Mouse (Mus musculus) forebrain, embryonic 12.5 days (tissue): ENCODE measurements at regions not wholly inside any gene's neighbourhood (a gene's known extent, or its start where the extent isn't known, plus 50 kb on each side); places are given as distances from the start of the nearest gene placed in this dataset.

Experiments used
- ATAC-seq: fragments of 200-750 bp; cut with Nextera tagmentation; 2 replicates; pipeline ENCODE4 v1.8.0; 2017; ENCODE audit warnings: moderate TSS enrichment; ENCODE audit not compliant: low FRiP score
- H3K27ac ChIP-seq: fragments of 300-500 bp; sonication (generic); 2 replicates; pipeline ENCODE4 v1.5.1; 2016; ENCODE audit warnings: mild to moderate bottlenecking
- H3K27me3 ChIP-seq: fragments of 300-500 bp; sonication (generic); 2 replicates; pipeline ENCODE4 v1.6.1; 2016; ENCODE audit warnings: mild to moderate bottlenecking
- H3K36me3 ChIP-seq: fragments of 300-500 bp; sonication (generic); replicated peaks from 2 replicates; pipeline ENCODE4 v1.6.1; 2016; ENCODE audit warnings: mild to moderate bottlenecking
- H3K4me1 ChIP-seq: fragments of 300-500 bp; sonication (generic); 2 replicates; pipeline ENCODE4 v1.6.1; 2016
- H3K4me2 ChIP-seq: fragments of 300-500 bp; sonication (generic); 2 replicates; pipeline ENCODE4 v1.6.1; 2016; ENCODE audit warnings: mild to moderate bottlenecking, moderate library complexity
- H3K4me3 ChIP-seq: fragments of 300-500 bp; sonication (generic); replicated peaks from 2 replicates; pipeline ENCODE4 v1.5.1; 2016; ENCODE audit warnings: mild to moderate bottlenecking
- H3K9ac ChIP-seq: fragments of 300-500 bp; sonication (generic); 2 replicates; pipeline ENCODE4 v1.6.1; 2016; ENCODE audit warnings: mild to moderate bottlenecking
- H3K9me3 ChIP-seq: fragments of 300-500 bp; sonication (generic); 2 replicates; pipeline ENCODE4 v1.6.1; 2016
- WGBS: fragments of 180-500 bp; shearing (Covaris S2); methylation state at CpG from one replicate; pipeline ENCODE4 v1.1.7; 2016; 5-methylcytosine and 5-hydroxymethylcytosine counted together

- Histone ChIP-seq H3K36me3 (no peaks in the 10 kb centered on the region), H3K4me1 (no peaks in the 10 kb centered on the region), H3K27me3 (no peaks in the 10 kb centered on the region), H3K9me3 (no peaks in the 10 kb centered on the region), H3K4me3 (no peak overlapping the region), H3K27ac (no peak overlapping the region), H3K4me2 (no peak overlapping the region), H3K9ac (no peak overlapping the region)
- WGBS: 86% methylated on average over 5 of the region's 5 CpGs
- no peak for ATAC-seq
Observed at GRCm38 (mm10) chr12:16391630-16392269, 219.0 kb downstream of the Lpin1 start.

- Histone ChIP-seq H3K9me3 (no peaks in the 10 kb centered on the region), H3K4me1 (no peaks in the 10 kb centered on the region), H3K27ac (no peak overlapping the region), H3K27me3 (no peaks in the 10 kb centered on the region), H3K4me2 (no peak overlapping the region), H3K9ac (no peak overlapping the region), H3K36me3 (no peaks in the 10 kb centered on the region), H3K4me3 (no peak overlapping the region)
- 97% methylated on average over 5 of the region's 5 CpGs for WGBS
- no peak for ATAC-seq
Observed at GRCm38 (mm10) chr12:16391163-16391562, 219.6 kb downstream of the Lpin1 start.

DNA sequence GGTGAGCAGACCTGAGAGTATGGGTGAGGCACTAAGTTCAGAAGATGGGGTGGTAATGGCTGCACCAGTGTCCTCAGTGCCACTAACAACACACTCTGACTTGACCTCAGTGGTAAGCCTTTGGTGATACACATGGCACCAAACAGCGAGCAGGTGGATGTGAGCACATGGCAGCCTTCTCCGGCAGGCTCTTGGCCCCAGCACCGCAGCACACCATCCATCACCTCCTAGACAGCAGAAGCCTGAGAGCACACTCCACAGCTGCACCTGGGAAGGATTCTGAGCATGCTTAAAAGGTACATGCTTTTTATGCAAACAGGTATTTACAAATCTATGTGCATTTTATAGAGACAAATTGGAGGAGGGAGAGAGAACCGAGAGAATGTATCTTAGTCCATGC, 223.7 kb downstream of the Lpin1 start:
- ATAC-seq: no peak
- no peak overlapping the region for H3K4me3 ChIP-seq
- H3K4me2 ChIP-seq: no peak overlapping the region
- H3K36me3 ChIP-seq: no peaks in the 10 kb centered on the region
- no peak overlapping the region for H3K9ac ChIP-seq
- H3K4me1 ChIP-seq: no peaks in the 10 kb centered on the region
- 92% methylated on average over 4 of the region's 4 CpGs for WGBS
- no peaks in the 10 kb centered on the region for H3K9me3 ChIP-seq
- H3K27ac ChIP-seq: no peak overlapping the region
- H3K27me3 ChIP-seq: no peaks in the 10 kb centered on the region

- no peak overlapping the region for H3K9ac ChIP-seq
- H3K36me3 ChIP-seq: no peaks in the 10 kb centered on the region
- H3K4me1 ChIP-seq: no peaks in the 10 kb centered on the region
- H3K4me2 ChIP-seq: no peak overlapping the region
- 89% methylated on average over 1 of the region's 1 CpGs for WGBS
- no peak overlapping the region for H3K4me3 ChIP-seq
- H3K27ac ChIP-seq: no peak overlapping the region
- no peaks in the 10 kb centered on the region for H3K9me3 ChIP-seq
- no peak for ATAC-seq
- no peaks in the 10 kb centered on the region for H3K27me3 ChIP-seq
Observed at GRCm38 (mm10) chr12:16384396-16384795, 226.4 kb downstream of the Lpin1 start.

GRCm38 (mm10) chr12:16383499-16383935, 227.2 kb downstream of the Lpin1 start:
- WGBS: 88% methylated on average over 15 of the region's 15 CpGs
- Histone ChIP-seq H3K27me3 (no peaks in the 10 kb centered on the region), H3K27ac (no peak overlapping the region)

DNA sequence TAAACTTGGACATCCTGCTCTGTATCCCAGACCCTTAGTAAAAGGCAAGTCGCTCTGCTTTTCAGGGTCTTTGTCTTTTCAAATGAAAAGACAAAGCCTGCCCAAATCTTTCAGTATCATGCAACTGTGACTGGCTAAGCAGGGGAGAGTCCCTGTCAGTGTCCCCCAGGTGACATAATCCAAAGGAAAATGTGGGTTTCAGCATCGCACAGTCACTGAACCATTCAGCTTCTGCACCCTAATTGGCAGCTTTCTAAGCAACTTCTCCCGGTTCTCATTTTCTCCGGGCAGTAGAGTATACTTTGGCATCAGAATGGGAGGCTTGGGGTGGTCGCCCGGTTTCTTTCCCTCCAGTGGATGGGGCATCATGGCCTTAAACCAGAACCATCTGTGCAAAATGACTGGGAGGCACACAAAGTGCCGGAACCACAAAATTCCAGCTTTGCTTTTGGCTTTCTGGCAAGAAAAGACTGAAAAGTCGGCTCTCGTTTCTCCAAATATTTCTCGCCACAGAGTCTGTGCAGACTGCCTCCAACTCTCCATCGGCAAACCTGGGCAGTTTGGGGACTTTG, 228.3 kb downstream of the Lpin1 start:
- Histone ChIP-seq H3K27me3 (no peaks in the 10 kb centered on the region), H3K4me3 (no peak overlapping the region), H3K36me3 (no peaks in the 10 kb centered on the region), H3K4me1 (no peaks in the 10 kb centered on the region), H3K27ac (no peak overlapping the region), H3K4me2 (no peak overlapping the region), H3K9me3 (no peaks in the 10 kb centered on the region), H3K9ac (no peak overlapping the region)
- WGBS: 81% methylated on average over 11 of the region's 11 CpGs
- ATAC-seq: no peak

More at GRCm38 (mm10) chr12:16383499-16383935, 227.2 kb downstream of the Lpin1 start:
- no peak for ATAC-seq
- no peaks in the 10 kb centered on the region for H3K36me3 ChIP-seq
- H3K9ac ChIP-seq: no peak overlapping the region
- no peaks in the 10 kb centered on the region for H3K4me1 ChIP-seq
- no peak overlapping the region for H3K4me2 ChIP-seq
- no peak overlapping the region for H3K4me3 ChIP-seq
- H3K9me3 ChIP-seq: no peaks in the 10 kb centered on the region

DNA sequence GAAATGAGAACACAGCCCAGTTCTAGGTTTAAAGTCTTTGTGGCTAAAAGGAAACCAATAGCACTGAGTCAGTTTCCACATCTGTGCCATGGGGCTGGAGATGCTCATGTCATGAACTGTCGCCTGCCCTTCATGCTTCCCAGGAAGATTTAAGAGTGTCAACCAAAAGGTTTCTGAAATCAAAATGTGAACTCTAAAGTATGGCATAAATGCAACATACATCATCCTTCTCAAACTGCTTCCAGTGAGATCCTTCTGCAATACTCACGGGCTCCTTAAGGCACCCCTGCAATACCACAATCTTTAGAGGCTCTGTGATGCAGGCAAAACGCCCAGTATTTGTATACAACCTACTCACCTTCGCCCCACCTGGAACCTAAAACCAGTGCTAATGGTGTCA, 229.7 kb downstream of the Lpin1 start:
- H3K9ac ChIP-seq: no peak overlapping the region
- H3K4me1 ChIP-seq: no peaks in the 10 kb centered on the region
- H3K4me3 ChIP-seq: no peak overlapping the region
- H3K27me3 ChIP-seq: no peaks in the 10 kb centered on the region
- no peaks in the 10 kb centered on the region for H3K36me3 ChIP-seq
- H3K27ac ChIP-seq: no peak overlapping the region
- ATAC-seq: no peak
- 87% methylated on average over 4 of the region's 4 CpGs for WGBS
- no peak overlapping the region for H3K4me2 ChIP-seq
- H3K9me3 ChIP-seq: no peaks in the 10 kb centered on the region

DNA sequence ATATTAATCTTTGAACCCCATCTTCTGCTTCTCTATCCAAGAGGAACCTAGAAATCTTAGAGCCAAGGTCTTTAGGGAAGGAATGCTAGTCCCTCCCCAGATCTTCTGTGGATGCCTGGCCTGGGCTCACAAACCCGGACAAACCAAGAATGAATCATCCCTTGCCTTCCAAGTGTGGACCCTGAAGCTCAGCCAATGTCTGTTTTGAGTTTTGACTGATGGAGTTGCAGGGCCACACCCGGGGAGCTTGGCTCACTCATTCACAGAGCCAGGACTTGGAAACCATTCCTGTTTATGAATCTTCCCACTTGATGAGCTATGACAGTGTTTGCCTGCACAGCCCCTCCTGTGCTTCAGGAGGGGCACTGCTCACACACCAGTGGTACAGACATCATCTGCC, 230.4 kb downstream of the Lpin1 start:
- no peak overlapping the region for H3K27ac ChIP-seq
- no peaks in the 10 kb centered on the region for H3K36me3 ChIP-seq
- no peaks in the 10 kb centered on the region for H3K27me3 ChIP-seq
- H3K9me3 ChIP-seq: no peaks in the 10 kb centered on the region
- WGBS: 79% methylated on average over 2 of the region's 2 CpGs
- no peaks in the 10 kb centered on the region for H3K4me1 ChIP-seq
- no peak for ATAC-seq
- H3K4me3 ChIP-seq: no peak overlapping the region
- no peak overlapping the region for H3K9ac ChIP-seq
- H3K4me2 ChIP-seq: no peak overlapping the region

- no peaks in the 10 kb centered on the region for H3K4me1 ChIP-seq
- no peaks in the 10 kb centered on the region for H3K9me3 ChIP-seq
- no peak overlapping the region for H3K4me3 ChIP-seq
- WGBS: 85% methylated on average over 2 of the region's 2 CpGs
- no peak overlapping the region for H3K4me2 ChIP-seq
- H3K36me3 ChIP-seq: no peaks in the 10 kb centered on the region
- no peak overlapping the region for H3K27ac ChIP-seq
- no peak for ATAC-seq
- H3K27me3 ChIP-seq: no peaks in the 10 kb centered on the region
- H3K9ac ChIP-seq: no peak overlapping the region
Observed at GRCm38 (mm10) chr12:16379415-16379814, 231.4 kb downstream of the Lpin1 start.

- no peak overlapping the region for H3K27ac ChIP-seq
- ATAC-seq: no peak
- WGBS: 89% methylated on average over 3 of the region's 3 CpGs
Observed at GRCm38 (mm10) chr12:16378501-16378900, 232.3 kb downstream of the Lpin1 start.

GRCm38 (mm10) chr12:16374331-16374996, 236.3 kb downstream of the Lpin1 start:
- no peaks in the 10 kb centered on the region for H3K36me3 ChIP-seq
- H3K4me3 ChIP-seq: no peak overlapping the region
- no peak overlapping the region for H3K27ac ChIP-seq
- H3K9me3 ChIP-seq: no peaks in the 10 kb centered on the region
- ATAC-seq: no peak
- H3K9ac ChIP-seq: no peak overlapping the region
- WGBS: 75% methylated on average over 4 of the region's 4 CpGs
- no peak overlapping the region for H3K4me2 ChIP-seq
- H3K4me1 ChIP-seq: no peaks in the 10 kb centered on the region
- H3K27me3 ChIP-seq: no peaks in the 10 kb centered on the region

More at GRCm38 (mm10) chr12:16378501-16378900, 232.3 kb downstream of the Lpin1 start:
- Histone ChIP-seq H3K9ac (no peak overlapping the region), H3K4me3 (no peak overlapping the region), H3K4me1 (no peaks in the 10 kb centered on the region), H3K4me2 (no peak overlapping the region), H3K9me3 (no peaks in the 10 kb centered on the region), H3K27me3 (no peaks in the 10 kb centered on the region), H3K36me3 (no peaks in the 10 kb centered on the region)

GRCm38 (mm10) chr12:16370061-16370460, 240.7 kb downstream of the Lpin1 start:
- no peak overlapping the region for H3K4me2 ChIP-seq
- H3K9me3 ChIP-seq: no peaks in the 10 kb centered on the region
- H3K27ac ChIP-seq: no peak overlapping the region
- no peak overlapping the region for H3K9ac ChIP-seq
- H3K4me3 ChIP-seq: no peak overlapping the region
- no peak for ATAC-seq
- no peaks in the 10 kb centered on the region for H3K4me1 ChIP-seq
- 74% methylated on average over 7 of the region's 7 CpGs for WGBS
- no peaks in the 10 kb centered on the region for H3K27me3 ChIP-seq
- H3K36me3 ChIP-seq: no peaks in the 10 kb centered on the region

- no peak for ATAC-seq
- no peak overlapping the region for H3K9ac ChIP-seq
- no peaks in the 10 kb centered on the region for H3K27me3 ChIP-seq
- peaks cover 10% of the 10 kb centered on the region; the same call in 1 of the 2 replicates for H3K9me3 ChIP-seq
- H3K4me2 ChIP-seq: no peak overlapping the region
- no peak overlapping the region for H3K27ac ChIP-seq
- H3K36me3 ChIP-seq: no peaks in the 10 kb centered on the region
- no peak overlapping the region for H3K4me3 ChIP-seq
- H3K4me1 ChIP-seq: no peaks in the 10 kb centered on the region
Observed at GRCm38 (mm10) chr12:16362341-16362740, 248.4 kb downstream of the Lpin1 start.
